Mouse (Mus musculus): ENCODE measurements around the gene Iah1.

GRCm38 (mm10) chr12:21305741-21306140 lies 10.4 kb upstream of the Iah1 start:
- TF ChIP-seq POLR2A (IDR thresholded peaks at IDR 0.05; ENCODE audit: borderline replicate concordance, extremely low read depth, insufficient read depth, insufficient read length, poor library complexity, severe bottlenecking): no peak
- TF ChIP-seq CTCF (IDR thresholded peaks at IDR 0.05; ENCODE audit: borderline replicate concordance, extremely low read depth, insufficient read depth, insufficient read length): no peak

Measured in brain, embryonic 14.5 days (tissue).